Mouse (Mus musculus) heart, embryonic 16.5 days (tissue): ENCODE results near the gene Tmem45b. TPM values are rescaled to one million over a fixed set of nuclear protein-coding genes. Genes with fewer than 3 reads are reported as not detected.
"Not testable (repeated sequence)": the region's sequence is repeated elsewhere in the genome, so short reads cannot be mapped to it uniquely, and the experiment has no call there.

Experiments used
- ATAC-seq: fragments of 200-750 bp; cut with Nextera tagmentation; replicated peaks from 2 replicates; pipeline ENCODE4 v1.8.0; 2017; ENCODE audit warnings: moderate number of reproducible peaks; ENCODE audit not compliant: insufficient read depth, low FRiP score; ENCODE audit errors: extremely low read depth
- H3K27ac ChIP-seq: fragments of 300-500 bp; sonication (generic); 2 replicates; pipeline ENCODE4 v1.5.1; 2014; ENCODE audit warnings: mild to moderate bottlenecking, low read length, control low read depth, moderate library complexity
- H3K27me3 ChIP-seq: fragments of 300-500 bp; sonication (generic); 2 replicates; pipeline ENCODE4 v1.6.1; 2014; ENCODE audit warnings: low read length, mixed read lengths; ENCODE audit not compliant: control insufficient read depth, insufficient read depth
- H3K36me3 ChIP-seq: fragments of 300-500 bp; sonication (generic); 2 replicates; pipeline ENCODE4 v1.6.1; 2014; ENCODE audit not compliant: control insufficient read depth, insufficient read depth
- H3K4me1 ChIP-seq: fragments of 300-500 bp; sonication (generic); 2 replicates; pipeline ENCODE4 v1.6.1; 2014; ENCODE audit warnings: low read length, mixed read lengths; ENCODE audit not compliant: control insufficient read depth, insufficient read depth
- H3K4me2 ChIP-seq: fragments of 300-500 bp; sonication (generic); 2 replicates; pipeline ENCODE4 v1.6.1; 2014; ENCODE audit warnings: low read depth, mild to moderate bottlenecking, control low read depth, low read length
- H3K4me3 ChIP-seq: fragments of 300-500 bp; sonication (generic); 2 replicates; pipeline ENCODE4 v1.5.1; 2014; ENCODE audit warnings: mild to moderate bottlenecking, control low read depth, low read length
- H3K9ac ChIP-seq: fragments of 300-500 bp; sonication (generic); 2 replicates; pipeline ENCODE4 v1.6.1; 2014; ENCODE audit warnings: low read length, control low read depth
- H3K9me3 ChIP-seq: fragments of 300-500 bp; sonication (generic); replicated peaks from 2 replicates; pipeline ENCODE4 v1.6.1; 2016; ENCODE audit warnings: low read length; ENCODE audit not compliant: control insufficient read depth
- WGBS: fragments of 180-500 bp; shearing (Covaris S2); extraction: QIAGEN DNeasy Blood & Tissue Kit; methylation state at CpG from one replicate; pipeline ENCODE4 v1.1.7; 2014; 5-methylcytosine and 5-hydroxymethylcytosine counted together
- polyA plus RNA-seq: library from polyadenylated mRNA; unstranded; fragments of >200 nt; fragmentation: Nextera tagmentation; extraction: Ambion mirVana; gene quantifications from 2 replicates; pipeline ENCODE4 v1.2.1, GENCODE M21; 2015

The Tmem45b gene
- polyA plus RNA-seq: 0.42 TPM in 1 of 2 replicates, not detected in the other

GRCm38 (mm10) chr9:31463692-31464474 is at the start of gene Tmem45b:
Gene Tmem45b, minus strand, starts transcription at chr9:31464462.
- 6% methylated on average over 33 of the region's 33 CpGs for WGBS
- no peak within 1 kb of the TSS for H3K9ac ChIP-seq
- H3K4me3 ChIP-seq: peak within 1 kb of the TSS; percentile 27
- peaks cover 8% of the 10 kb centered on the region for H3K4me1 ChIP-seq
- no peak within 1 kb of the TSS for H3K27ac ChIP-seq
- no peaks in the 10 kb centered on the region for H3K9me3 ChIP-seq
- no peak for ATAC-seq
- no peaks in the 10 kb centered on the region for H3K36me3 ChIP-seq
- H3K4me2 ChIP-seq: peak within 1 kb of the TSS; percentile 54
- H3K27me3 ChIP-seq: peaks cover 34% of the 10 kb centered on the region

- H3K4me1 ChIP-seq: no peaks in the 10 kb centered on the region
- no peak overlapping the region for H3K9ac ChIP-seq
- H3K27me3 ChIP-seq: no peaks in the 10 kb centered on the region
- WGBS: 72% methylated on average over 3 of the region's 3 CpGs
- no peaks in the 10 kb centered on the region for H3K9me3 ChIP-seq
- ATAC-seq: no peak
- no peak overlapping the region for H3K4me3 ChIP-seq
- H3K27ac ChIP-seq: no peak overlapping the region
- H3K4me2 ChIP-seq: no peak overlapping the region
- no peaks in the 10 kb centered on the region for H3K36me3 ChIP-seq
These were observed 43.9 kb upstream of the Tmem45b start for GRCm38 (mm10) chr9:31508189-31508588.

- not testable (repeated sequence) for H3K4me1 ChIP-seq, H3K4me2 ChIP-seq, H3K27me3 ChIP-seq, H3K27ac ChIP-seq, H3K4me3 ChIP-seq, H3K36me3 ChIP-seq, H3K9me3 ChIP-seq, ATAC-seq, H3K9ac ChIP-seq
- WGBS: 67% methylated on average over 1 of the region's 1 CpGs
These were observed 37.0 kb upstream of the Tmem45b start for GRCm38 (mm10) chr9:31501221-31501620.

- ATAC-seq: no peak
- Histone ChIP-seq H3K4me3 (peak overlapping the region; percentile 27; the same call in 1 of the 2 replicates), H3K4me2 (peak overlapping the region; percentile 54; the same call in 1 of the 2 replicates), H3K36me3 (no peaks in the 10 kb centered on the region), H3K9me3 (no peaks in the 10 kb centered on the region), H3K27me3 (peaks cover 34% of the 10 kb centered on the region), H3K27ac (no peak overlapping the region), H3K4me1 (peaks cover 8% of the 10 kb centered on the region), H3K9ac (no peak overlapping the region)
- WGBS: 44% methylated on average over 9 of the region's 9 CpGs
These were observed 1.1 kb downstream of the Tmem45b start for GRCm38 (mm10) chr9:31463190-31463589.

GRCm38 (mm10) chr9:31454356-31454755 is 9.9 kb downstream of the Tmem45b start:
- 38% methylated on average over 1 of the region's 1 CpGs for WGBS
- Histone ChIP-seq H3K4me3 (no peak overlapping the region), H3K4me1 (no peaks in the 10 kb centered on the region), H3K9me3 (no peaks in the 10 kb centered on the region), H3K27ac (no peak overlapping the region), H3K9ac (no peak overlapping the region), H3K27me3 (no peaks in the 10 kb centered on the region), H3K4me2 (no peak overlapping the region), H3K36me3 (no peaks in the 10 kb centered on the region)
- ATAC-seq: no peak

GRCm38 (mm10) chr9:31452166-31452565 is 12.1 kb downstream of the Tmem45b start:
- no peak for ATAC-seq
- 63% methylated on average over 10 of the region's 10 CpGs for WGBS

GRCm38 (mm10) chr9:31449145-31449772 is 15.0 kb downstream of the Tmem45b start:
- no peak overlapping the region for H3K27ac ChIP-seq
- no peaks in the 10 kb centered on the region for H3K9me3 ChIP-seq
- H3K9ac ChIP-seq: no peak overlapping the region
- H3K4me1 ChIP-seq: no peaks in the 10 kb centered on the region
- H3K27me3 ChIP-seq: no peaks in the 10 kb centered on the region
- WGBS: 77% methylated on average over 7 of the region's 7 CpGs
- no peak overlapping the region for H3K4me2 ChIP-seq
- no peak for ATAC-seq
- no peaks in the 10 kb centered on the region for H3K36me3 ChIP-seq
- H3K4me3 ChIP-seq: no peak overlapping the region

More at GRCm38 (mm10) chr9:31452166-31452565, 12.1 kb downstream of the Tmem45b start:
- no peak overlapping the region for H3K9ac ChIP-seq
- no peaks in the 10 kb centered on the region for H3K36me3 ChIP-seq
- no peaks in the 10 kb centered on the region for H3K9me3 ChIP-seq
- no peaks in the 10 kb centered on the region for H3K4me1 ChIP-seq
- no peak overlapping the region for H3K4me3 ChIP-seq
- no peaks in the 10 kb centered on the region for H3K27me3 ChIP-seq
- H3K4me2 ChIP-seq: no peak overlapping the region
- H3K27ac ChIP-seq: no peak overlapping the region

GRCm38 (mm10) chr9:31444236-31444635 is 20.0 kb downstream of the Tmem45b start:
- no peaks in the 10 kb centered on the region for H3K9me3 ChIP-seq
- H3K4me1 ChIP-seq: no peaks in the 10 kb centered on the region
- no peak overlapping the region for H3K27ac ChIP-seq
- no peak overlapping the region for H3K4me3 ChIP-seq
- ATAC-seq: no peak
- no peak overlapping the region for H3K9ac ChIP-seq
- H3K4me2 ChIP-seq: no peak overlapping the region
- H3K36me3 ChIP-seq: no peaks in the 10 kb centered on the region
- no peaks in the 10 kb centered on the region for H3K27me3 ChIP-seq
- WGBS: 58% methylated on average over 8 of the region's 8 CpGs

GRCm38 (mm10) chr9:31441487-31441886 is 22.8 kb downstream of the Tmem45b start:
- H3K9me3 ChIP-seq: no peaks in the 10 kb centered on the region
- H3K27ac ChIP-seq: no peak overlapping the region
- WGBS: 72% methylated on average over 3 of the region's 3 CpGs
- no peak overlapping the region for H3K9ac ChIP-seq
- no peaks in the 10 kb centered on the region for H3K27me3 ChIP-seq
- ATAC-seq: no peak
- H3K4me2 ChIP-seq: no peak overlapping the region
- H3K36me3 ChIP-seq: no peaks in the 10 kb centered on the region
- H3K4me3 ChIP-seq: no peak overlapping the region
- no peaks in the 10 kb centered on the region for H3K4me1 ChIP-seq
